Mouse (Mus musculus) G1E (cell line): ENCODE results near the gene Tmc1.

Source experiments
- CTCF ChIP-seq: IDR thresholded peaks from 2 replicates; pipeline ENCODE4 v1.5.1; 2012; ENCODE audit warnings: low read depth, low read length, inconsistent platforms, mixed read lengths
- GATA1 ChIP-seq: IDR thresholded peaks from 2 replicates; pipeline ENCODE4 v1.6.1; 2012; ENCODE audit warnings: borderline replicate concordance, low read length, inconsistent platforms, mixed read lengths
- GATA2 ChIP-seq: IDR thresholded peaks from 2 replicates; pipeline ENCODE4 v1.6.1; 2012; ENCODE audit warnings: low read depth, low read length, inconsistent platforms, borderline replicate concordance

DNA sequence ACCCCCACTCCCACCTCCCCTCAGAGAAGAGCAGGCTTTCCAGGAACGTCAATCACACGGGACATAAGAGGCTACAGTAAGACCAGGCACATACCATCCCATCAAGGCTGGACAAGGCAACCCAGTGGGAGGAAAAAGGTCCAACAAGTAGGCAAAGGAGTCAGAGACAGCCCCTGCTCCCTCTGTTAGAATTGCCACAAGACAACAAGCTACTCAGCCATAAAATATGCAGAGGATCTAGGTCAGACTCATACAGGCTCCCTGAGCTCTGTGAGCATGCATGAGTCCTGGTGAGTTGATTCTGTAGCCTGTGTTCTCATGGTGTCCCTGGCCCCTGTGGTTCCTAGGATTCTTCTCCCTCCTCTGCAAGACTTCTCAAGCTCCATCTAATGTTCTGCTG is 178.3 kb downstream of the Tmc1 start:
- TF ChIP-seq CTCF (no peak), GATA1 (no peak), GATA2 (no peak)
